Mouse (Mus musculus) left cerebral cortex, adult 6 months (tissue): ENCODE measurements around the gene Ptpn5. TPM values are rescaled to one million over a fixed set of nuclear protein-coding genes. Genes with fewer than 3 reads are reported as not detected.

Experiments used
- long read RNA-seq, 2 experiments: library from polyadenylated mRNA; unstranded; transcript quantifications; one replicate each; pipeline ENCODE4 v2.0.0; 2019 to 2020
- polyA plus RNA-seq: library from polyadenylated mRNA; unstranded; fragments of <200 nt; fragmentation: Nextera tagmentation; gene quantifications from 2 replicates; pipeline ENCODE4 v1.2.3, GENCODE M21; 2021

The Ptpn5 gene
- polyA plus RNA-seq: 74.9 and 113 TPM in 2 replicates
- long read RNA-seq, experiment 1, transcript Ptpn5-201 (14 exons, 3,145 nt): major isoform, 377 of 923 reads
- long read RNA-seq, experiment 1, transcript Ptpn5-202 (14 exons, 3,137 nt): minor isoform, 29 of 923 reads
- long read RNA-seq, experiment 1, partial matches to known transcripts: 390 of 923 reads
- long read RNA-seq, experiment 1, other reads (novel, unspliced or antisense): 124 of 923 reads
- long read RNA-seq, experiment 2, transcript Ptpn5-201 (14 exons, 3,145 nt): major isoform, 24 of 66 reads
- long read RNA-seq, experiment 2, partial matches to known transcripts: 35 of 66 reads
- long read RNA-seq, experiment 2, other reads (novel, unspliced or antisense): 5 of 66 reads

DNA sequence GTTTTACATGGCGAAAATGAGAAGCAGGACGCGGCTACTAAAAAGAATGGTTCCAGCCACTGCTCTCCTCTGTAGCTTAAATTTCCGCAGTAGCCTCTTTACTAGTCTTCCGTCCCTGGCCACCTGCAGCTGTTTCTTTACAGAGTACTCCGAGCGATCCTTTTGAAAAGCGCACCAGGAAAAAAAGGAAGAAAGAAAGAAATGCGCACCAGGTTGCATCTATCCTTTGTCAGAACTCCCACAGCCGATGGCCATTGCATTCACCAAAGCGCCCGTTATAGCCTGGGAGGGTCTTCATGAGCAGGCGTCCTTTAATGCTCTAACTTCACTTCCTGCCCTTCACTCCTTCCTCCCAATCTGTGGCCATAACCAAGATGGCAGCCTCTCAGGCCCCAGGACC, at the start of gene Ptpn5:
Gene Ptpn5, minus strand, starts transcription at position 354 of the 400 bp plus-strand sequence.

GRCm38 (mm10) chr7:47050366-47050765, 83.1 kb downstream of the Ptpn5 start, which contains the start of gene Tmem86a:
Tmem86a (plus strand) TSS chr7:47050601.

Other genes with a start within 250 kb of the Ptpn5 start
- gene Tsg101, start 213.7 kb downstream of the Ptpn5 start, polyA plus RNA-seq: 241 and 242 TPM in 2 replicates
- gene Uevld, start 175.2 kb downstream of the Ptpn5 start, polyA plus RNA-seq: 3.5 and 3.9 TPM in 2 replicates
- gene Gm9999, start 150.1 kb downstream of the Ptpn5 start, polyA plus RNA-seq: not detected in 2 replicates
- 4.2 TPM in 2 replicates for gene Spty2d1, start 125.3 kb downstream of the Ptpn5 start, polyA plus RNA-seq
- gene Tmem86a, start 83.1 kb downstream of the Ptpn5 start, polyA plus RNA-seq: 20.9 and 24.1 TPM in 2 replicates
- not detected in 2 replicates for gene Mrgpra6, start 71.2 kb upstream of the Ptpn5 start, polyA plus RNA-seq
- gene Mrgpra9, start 119.2 kb upstream of the Ptpn5 start, polyA plus RNA-seq: not detected in 2 replicates
- gene Mrgpra1, start 220.6 kb upstream of the Ptpn5 start, polyA plus RNA-seq: not detected in 2 replicates